Mouse (Mus musculus) stomach, embryonic 15.5 days (tissue): ENCODE data around the gene Rgs6. TPM values are rescaled to one million over a fixed set of nuclear protein-coding genes. Genes with fewer than 3 reads are reported as not detected.

Experiments
- ATAC-seq: fragments of 200-750 bp; cut with Nextera tagmentation; 2 replicates; pipeline ENCODE4 v1.8.0; 2017; ENCODE audit warnings: low read depth, moderate number of reproducible peaks, moderate TSS enrichment; ENCODE audit not compliant: insufficient read depth, low FRiP score
- H3K27ac ChIP-seq: fragments of 300-500 bp; sonication (generic); 2 replicates; pipeline ENCODE4 v1.5.1; 2015; ENCODE audit warnings: mild to moderate bottlenecking, inconsistent platforms
- H3K27me3 ChIP-seq: fragments of 300-500 bp; sonication (generic); replicated peaks from 2 replicates; pipeline ENCODE4 v1.6.1; 2015; ENCODE audit warnings: inconsistent platforms
- H3K36me3 ChIP-seq: fragments of 300-500 bp; sonication (generic); 2 replicates; pipeline ENCODE4 v1.6.1; 2015; ENCODE audit warnings: inconsistent platforms
- H3K4me1 ChIP-seq: fragments of 300-500 bp; sonication (generic); 2 replicates; pipeline ENCODE4 v1.6.1; 2015; ENCODE audit warnings: inconsistent platforms
- H3K4me2 ChIP-seq: fragments of 300-500 bp; sonication (generic); 2 replicates; pipeline ENCODE4 v1.6.1; 2015; ENCODE audit warnings: mild to moderate bottlenecking, inconsistent platforms
- H3K4me3 ChIP-seq: fragments of 300-500 bp; sonication (generic); replicated peaks from 2 replicates; pipeline ENCODE4 v1.5.1; 2015; ENCODE audit warnings: inconsistent platforms
- H3K9ac ChIP-seq: fragments of 300-500 bp; sonication (generic); 2 replicates; pipeline ENCODE4 v1.6.1; 2015; ENCODE audit warnings: inconsistent platforms
- H3K9me3 ChIP-seq: fragments of 300-500 bp; sonication (generic); 2 replicates; pipeline ENCODE4 v1.6.1; 2016; ENCODE audit warnings: inconsistent platforms
- WGBS: fragments of 180-500 bp; shearing (Covaris S2); methylation state at CpG from one replicate; pipeline ENCODE4 v1.1.7; 2015; 5-methylcytosine and 5-hydroxymethylcytosine counted together
- polyA plus RNA-seq: library from polyadenylated mRNA; unstranded; fragments of >200 nt; fragmentation: Nextera tagmentation; extraction: Ambion mirVana; gene quantifications from 2 replicates; pipeline ENCODE4 v1.2.1, GENCODE M21; 2015

Rgs6 gene
- 1.6 and 2.0 TPM in 2 replicates for polyA plus RNA-seq

GRCm38 (mm10) chr12:82588017-82588416 is at the start of gene Rgs6:
Rgs6 (plus strand) TSS chr12:82588292.
- H3K4me1 ChIP-seq, result no peaks in the 10 kb centered on the region
- no peaks in the 10 kb centered on the region for H3K36me3 ChIP-seq
- WGBS, result 57% methylated on average over 2 of the region's 2 CpGs

GRCm38 (mm10) chr12:82547127-82547526 is 41.0 kb upstream of the Rgs6 start:
- WGBS, result 82% methylated on average over 4 of the region's 4 CpGs
- Histone ChIP-seq H3K36me3 (no peaks in the 10 kb centered on the region), H3K27me3 (no peaks in the 10 kb centered on the region), H3K4me2 (no peak overlapping the region), H3K4me1 (no peaks in the 10 kb centered on the region), H3K9me3 (no peaks in the 10 kb centered on the region), H3K27ac (no peak overlapping the region), H3K9ac (no peak overlapping the region), H3K4me3 (no peak overlapping the region)
- ATAC-seq, result no peak

More at GRCm38 (mm10) chr12:82588017-82588416, at the start of gene Rgs6:
- Histone ChIP-seq H3K9ac (no peak within 1 kb of the TSS), H3K4me3 (no peak within 1 kb of the TSS), H3K4me2 (no peak within 1 kb of the TSS), H3K9me3 (no peaks in the 10 kb centered on the region), H3K27me3 (no peaks in the 10 kb centered on the region), H3K27ac (no peak within 1 kb of the TSS)
- no peak for ATAC-seq

GRCm38 (mm10) chr12:82549228-82549627 is 38.9 kb upstream of the Rgs6 start:
- no peaks in the 10 kb centered on the region for H3K9me3 ChIP-seq
- no peaks in the 10 kb centered on the region for H3K4me1 ChIP-seq
- no peaks in the 10 kb centered on the region for H3K36me3 ChIP-seq
- 67% methylated on average over 6 of the region's 6 CpGs for WGBS
- H3K9ac ChIP-seq, result no peak overlapping the region
- no peak overlapping the region for H3K27ac ChIP-seq
- no peak overlapping the region for H3K4me2 ChIP-seq
- no peak overlapping the region for H3K4me3 ChIP-seq
- no peaks in the 10 kb centered on the region for H3K27me3 ChIP-seq
- no peak for ATAC-seq

GRCm38 (mm10) chr12:82550076-82550475 is 38.0 kb upstream of the Rgs6 start:
- Histone ChIP-seq H3K4me1 (no peaks in the 10 kb centered on the region), H3K9ac (no peak overlapping the region), H3K9me3 (no peaks in the 10 kb centered on the region), H3K4me3 (no peak overlapping the region), H3K36me3 (no peaks in the 10 kb centered on the region), H3K27me3 (no peaks in the 10 kb centered on the region), H3K4me2 (no peak overlapping the region), H3K27ac (no peak overlapping the region)
- 86% methylated on average over 7 of the region's 7 CpGs for WGBS
- no peak for ATAC-seq

- no peak for ATAC-seq
- no peak overlapping the region for H3K9ac ChIP-seq
- H3K36me3 ChIP-seq, result no peaks in the 10 kb centered on the region
- H3K9me3 ChIP-seq, result no peaks in the 10 kb centered on the region
- WGBS, result 85% methylated on average over 5 of the region's 5 CpGs
- no peak overlapping the region for H3K27ac ChIP-seq
- H3K4me2 ChIP-seq, result no peak overlapping the region
- no peaks in the 10 kb centered on the region for H3K4me1 ChIP-seq
- H3K4me3 ChIP-seq, result no peak overlapping the region
- H3K27me3 ChIP-seq, result no peaks in the 10 kb centered on the region
These were observed 35.7 kb upstream of the Rgs6 start for GRCm38 (mm10) chr12:82552376-82552775.

- no peak for ATAC-seq
- H3K9ac ChIP-seq, result no peak overlapping the region
- H3K27me3 ChIP-seq, result no peaks in the 10 kb centered on the region
- no peak overlapping the region for H3K4me3 ChIP-seq
- H3K27ac ChIP-seq, result no peak overlapping the region
- no peaks in the 10 kb centered on the region for H3K4me1 ChIP-seq
- H3K36me3 ChIP-seq, result no peaks in the 10 kb centered on the region
- H3K9me3 ChIP-seq, result no peaks in the 10 kb centered on the region
- H3K4me2 ChIP-seq, result no peak overlapping the region
These were observed 25.2 kb upstream of the Rgs6 start for GRCm38 (mm10) chr12:82562916-82563315.

GRCm38 (mm10) chr12:82568370-82568769 is 19.7 kb upstream of the Rgs6 start:
- Histone ChIP-seq H3K27me3 (no peaks in the 10 kb centered on the region), H3K4me3 (no peak overlapping the region), H3K27ac (no peak overlapping the region), H3K4me1 (no peaks in the 10 kb centered on the region), H3K4me2 (no peak overlapping the region), H3K9ac (no peak overlapping the region), H3K36me3 (no peaks in the 10 kb centered on the region), H3K9me3 (no peaks in the 10 kb centered on the region)
- 97% methylated on average over 1 of the region's 1 CpGs for WGBS
- ATAC-seq, result no peak

- Histone ChIP-seq H3K4me2 (no peak overlapping the region), H3K9me3 (no peaks in the 10 kb centered on the region), H3K27ac (no peak overlapping the region), H3K4me3 (no peak overlapping the region), H3K4me1 (no peaks in the 10 kb centered on the region), H3K36me3 (no peaks in the 10 kb centered on the region), H3K9ac (no peak overlapping the region), H3K27me3 (no peaks in the 10 kb centered on the region)
- no peak for ATAC-seq
- WGBS, result 83% methylated on average over 1 of the region's 1 CpGs
These were observed 15.4 kb upstream of the Rgs6 start for GRCm38 (mm10) chr12:82572706-82573105.

- no peak for ATAC-seq
- no peaks in the 10 kb centered on the region for H3K36me3 ChIP-seq
- WGBS, result 35% methylated on average over 7 of the region's 7 CpGs
- H3K9ac ChIP-seq, result no peak overlapping the region
- no peaks in the 10 kb centered on the region for H3K4me1 ChIP-seq
- no peaks in the 10 kb centered on the region for H3K27me3 ChIP-seq
- no peak overlapping the region for H3K4me3 ChIP-seq
- H3K27ac ChIP-seq, result no peak overlapping the region
- H3K9me3 ChIP-seq, result no peaks in the 10 kb centered on the region
- H3K4me2 ChIP-seq, result no peak overlapping the region
These were observed 1.5 kb upstream of the Rgs6 start for GRCm38 (mm10) chr12:82586592-82586991.

- no peaks in the 10 kb centered on the region for H3K27me3 ChIP-seq
- H3K36me3 ChIP-seq, result no peaks in the 10 kb centered on the region
- no peak overlapping the region for H3K4me3 ChIP-seq
- H3K4me2 ChIP-seq, result no peak overlapping the region
- no peak overlapping the region for H3K27ac ChIP-seq
- WGBS, result 50% methylated on average over 7 of the region's 7 CpGs
- no peaks in the 10 kb centered on the region for H3K4me1 ChIP-seq
- no peak for ATAC-seq
- no peaks in the 10 kb centered on the region for H3K9me3 ChIP-seq
- H3K9ac ChIP-seq, result no peak overlapping the region
These were observed 670 bp upstream of the Rgs6 start for GRCm38 (mm10) chr12:82587348-82587895.

- 36% methylated on average over 18 of the region's 19 CpGs for WGBS
These were observed 946 bp downstream of the Rgs6 start for GRCm38 (mm10) chr12:82588846-82589630.

GRCm38 (mm10) chr12:82599011-82599410 is 10.9 kb downstream of the Rgs6 start:
- Histone ChIP-seq H3K9me3 (no peaks in the 10 kb centered on the region), H3K9ac (no peak overlapping the region), H3K4me1 (no peaks in the 10 kb centered on the region), H3K4me3 (no peak overlapping the region), H3K27me3 (no peaks in the 10 kb centered on the region), H3K36me3 (no peaks in the 10 kb centered on the region), H3K27ac (no peak overlapping the region), H3K4me2 (no peak overlapping the region)
- 83% methylated on average over 2 of the region's 2 CpGs for WGBS
- no peak for ATAC-seq

More at GRCm38 (mm10) chr12:82588846-82589630, 946 bp downstream of the Rgs6 start:
- Histone ChIP-seq H3K4me3 (no peak overlapping the region), H3K27me3 (no peaks in the 10 kb centered on the region), H3K4me2 (no peak overlapping the region), H3K36me3 (no peaks in the 10 kb centered on the region), H3K9ac (no peak overlapping the region), H3K4me1 (no peaks in the 10 kb centered on the region), H3K27ac (no peak overlapping the region), H3K9me3 (no peaks in the 10 kb centered on the region)
- ATAC-seq, result no peak
